Mouse (Mus musculus) spleen, postnatal 4 days (tissue): ENCODE measurements around the gene Eif2a.
A peak's percentile ranks its signal among the peaks of the same experiment; 100 is the strongest.
"Not testable (repeated sequence)": the region's sequence is repeated elsewhere in the genome, so short reads cannot be mapped to it uniquely, and the experiment has no call there.

Source experiments
- DNase-seq, 2 experiments: peaks; one replicate each; pipeline ENCODE4 v3.0.0; 2022; ENCODE audit warnings: low spot score in 2 of 2

Gene Eif2a

GRCm38 (mm10) chr3:58521361-58521760 is 4.3 kb upstream of the Eif2a start:
- no peak for DNase-seq

- DNase-seq = no peak
These were observed 2.2 kb upstream of the Eif2a start for GRCm38 (mm10) chr3:58523386-58523785.

GRCm38 (mm10) chr3:58524246-58524645 is 1.4 kb upstream of the Eif2a start:
- DNase-seq = no peak

- no peak for DNase-seq
These were observed 455 bp upstream of the Eif2a start for GRCm38 (mm10) chr3:58525166-58525565.

- DNase-seq = no peak
These were observed 752 bp downstream of the Eif2a start for GRCm38 (mm10) chr3:58526408-58526737.

DNA sequence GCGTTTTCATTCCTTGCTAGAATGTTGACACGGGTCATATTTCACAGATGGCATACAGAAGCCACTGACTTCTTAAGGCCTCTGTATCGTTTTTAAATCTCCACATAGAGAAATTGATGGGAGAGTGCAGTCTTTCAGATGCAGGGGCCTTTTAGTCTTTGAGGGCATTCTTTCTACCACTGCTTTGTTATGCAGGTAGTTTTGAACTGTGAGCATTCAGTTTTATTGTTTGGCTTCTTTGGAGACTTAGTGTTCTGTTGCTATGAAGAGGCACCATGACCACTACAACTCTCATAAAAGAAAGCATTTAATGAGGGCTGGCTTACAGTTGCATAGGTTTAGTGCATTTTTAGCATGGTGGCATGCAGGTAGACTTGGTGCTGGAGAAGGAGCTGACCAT is 11.0 kb downstream of the Eif2a start:
- DNase-seq = no peak

DNA sequence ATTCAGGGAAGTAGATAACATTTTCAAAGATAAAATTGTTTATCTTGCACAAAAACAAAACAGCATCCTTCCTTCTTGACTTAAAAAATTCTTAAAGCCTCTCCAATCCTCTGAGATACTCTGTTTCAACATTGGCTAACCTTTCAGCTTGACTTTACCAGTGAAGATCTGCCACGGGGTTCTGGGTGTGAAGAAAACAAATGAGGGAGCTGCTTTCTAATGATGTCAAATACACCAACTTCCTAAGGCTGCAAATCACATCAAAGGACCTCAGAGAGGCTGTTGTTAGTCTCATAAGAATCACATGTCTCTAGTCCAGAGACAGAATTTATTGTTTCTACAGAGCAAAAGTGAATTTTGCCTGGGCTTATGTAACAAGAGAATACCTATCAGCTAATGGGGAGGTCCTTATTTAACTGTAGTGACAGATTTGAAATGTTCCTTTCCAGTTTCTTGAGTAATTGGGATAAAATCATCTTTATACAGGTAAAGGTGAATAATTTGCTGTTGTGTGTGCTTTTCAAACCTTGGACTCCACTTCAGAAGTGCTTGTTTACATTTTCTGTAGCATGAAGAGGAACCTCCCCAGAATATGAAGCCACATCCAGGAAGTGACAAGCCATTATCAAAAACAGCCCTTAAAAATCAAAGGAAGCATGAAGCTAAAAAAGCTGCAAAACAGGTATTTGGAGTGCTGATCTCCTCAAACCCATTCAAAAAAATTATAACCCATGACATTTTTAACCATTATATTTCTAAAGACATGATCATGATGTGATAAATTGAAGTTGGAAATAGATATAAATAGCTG is 26.6 kb downstream of the Eif2a start:
- no peak for DNase-seq

- no peak for DNase-seq
These were observed 31.0 kb downstream of the Eif2a start for GRCm38 (mm10) chr3:58556649-58557048.

GRCm38 (mm10) chr3:58559887-58560286 is 34.3 kb downstream of the Eif2a start:
- DNase-seq = no peak

- no peak for DNase-seq
These were observed 35.8 kb downstream of the Eif2a start for GRCm38 (mm10) chr3:58561437-58561836.

DNA sequence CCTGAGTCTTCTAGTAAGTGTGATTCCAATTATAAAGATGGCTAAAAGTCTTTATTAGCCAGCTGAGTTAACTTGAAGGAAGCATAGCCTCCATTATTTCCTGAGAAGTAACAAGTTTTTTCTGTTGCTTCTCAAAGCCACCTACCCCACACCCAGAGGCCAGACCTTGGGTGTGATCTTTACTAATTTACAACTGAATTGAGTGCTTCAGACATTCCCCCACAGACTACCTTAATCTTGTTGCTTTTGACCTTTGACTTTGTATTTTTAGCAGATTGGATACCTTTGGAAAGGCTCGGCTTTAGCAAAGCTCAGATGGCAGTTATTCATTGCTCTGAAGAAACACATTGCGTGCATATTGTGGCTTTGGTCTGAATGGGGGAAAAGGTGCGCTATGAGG is 45.2 kb downstream of the Eif2a start:
- no peak for DNase-seq

- peak; percentile 96 to 99 for DNase-seq
These were observed 50.8 kb downstream of the Eif2a start, which contains the start of gene Selenot for GRCm38 (mm10) chr3:58576137-58577066. Gene Selenot, plus strand, starts transcription at chr3:58576636.

GRCm38 (mm10) chr3:58577067-58577503 is 51.5 kb downstream of the Eif2a start:
- peak in 1 of 2 experiments; percentile 60 for DNase-seq

DNA sequence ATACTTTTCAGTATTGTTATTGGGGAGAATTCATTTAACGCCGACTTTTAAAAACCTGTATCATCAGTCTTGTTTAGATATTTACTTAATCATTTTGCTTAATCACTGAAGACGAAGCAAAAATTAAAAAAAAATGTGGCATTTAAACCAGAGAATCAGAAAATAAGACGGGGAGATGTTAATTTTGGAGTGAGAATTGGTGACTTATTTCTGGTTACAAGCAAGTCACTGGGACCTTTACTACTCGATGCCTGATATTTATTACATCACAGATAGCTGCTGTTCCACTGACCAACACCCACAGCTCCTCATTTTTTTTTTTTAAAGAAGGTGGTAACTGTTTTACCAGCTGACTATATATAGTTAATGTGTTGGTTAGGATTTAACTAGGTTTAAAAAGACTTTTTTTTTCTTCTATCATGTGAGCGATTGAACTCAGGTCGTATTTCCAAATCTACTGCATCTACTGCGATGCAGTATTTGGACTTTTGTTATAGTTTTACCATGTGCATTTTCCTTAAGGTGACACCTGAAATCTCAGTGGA is 52.0 kb downstream of the Eif2a start:
- DNase-seq = no peak

DNA sequence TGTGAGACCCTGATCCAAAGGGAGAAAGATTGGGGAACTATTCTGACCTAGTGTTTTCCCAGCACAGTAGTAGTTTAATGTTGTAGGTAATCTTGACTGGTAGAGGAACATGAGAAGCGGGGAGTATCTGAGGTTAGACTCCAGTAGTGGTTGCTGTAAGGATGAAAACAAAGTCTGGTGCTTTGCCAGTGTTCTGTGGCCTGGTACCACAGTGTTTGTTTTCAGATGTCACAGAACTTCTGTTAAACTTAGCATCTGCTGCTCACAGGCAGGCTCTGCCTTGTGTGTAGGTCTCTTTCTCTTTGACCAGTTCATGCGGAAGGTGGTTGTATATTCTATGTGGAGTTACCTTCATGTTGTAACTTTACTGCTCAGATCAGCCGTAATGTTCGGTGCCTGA is 55.9 kb downstream of the Eif2a start:
- no peak for DNase-seq

DNA sequence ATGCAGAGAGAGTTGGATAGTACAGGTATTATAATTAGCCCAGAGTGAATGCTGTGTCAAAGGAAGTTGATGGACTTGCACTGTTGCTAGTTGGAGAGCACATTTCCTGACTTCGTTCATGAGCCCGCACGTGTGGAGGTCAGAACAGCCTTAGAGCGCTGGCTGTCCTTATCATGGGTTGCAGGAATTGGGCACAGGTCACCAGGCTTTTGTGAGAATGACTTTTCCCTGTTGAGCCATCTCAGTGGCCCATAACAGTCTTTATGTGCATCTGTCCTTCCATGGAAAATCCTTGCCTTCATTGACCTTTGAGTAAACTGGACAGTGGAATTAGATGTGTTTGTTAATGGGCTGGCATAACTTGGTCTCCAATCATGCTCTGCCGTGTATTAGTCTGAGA is 56.7 kb downstream of the Eif2a start:
- no peak for DNase-seq

DNA sequence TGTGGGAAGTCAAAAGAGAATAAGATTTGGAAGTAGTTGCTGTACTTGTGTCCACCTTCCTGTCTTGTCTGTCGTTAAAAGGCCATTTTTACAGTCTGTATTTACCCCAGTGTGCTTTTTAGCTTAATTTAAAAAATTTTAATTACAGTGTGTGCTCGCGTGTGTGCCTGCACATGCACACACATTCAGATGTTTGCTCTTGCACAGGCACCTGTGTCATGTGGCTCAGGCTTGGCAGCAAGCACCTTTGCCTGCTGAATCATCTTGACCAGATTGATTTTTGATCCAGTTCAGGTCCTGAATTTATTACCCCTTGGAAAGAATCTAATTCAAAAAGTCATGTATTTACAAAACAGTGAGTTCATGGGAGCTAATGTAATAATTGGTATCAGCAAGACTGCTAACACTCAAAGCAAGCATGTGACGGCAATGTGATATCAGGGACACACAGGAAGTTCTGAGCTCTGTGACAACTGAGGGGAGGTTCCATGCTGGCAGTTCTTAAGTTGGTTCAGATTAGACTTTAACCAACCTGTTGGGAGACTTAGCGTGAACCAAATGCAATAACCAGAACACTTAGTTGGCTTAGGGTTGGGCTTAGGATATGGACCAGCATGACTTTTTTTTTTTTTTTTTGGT is 57.3 kb downstream of the Eif2a start:
- no peak for DNase-seq

GRCm38 (mm10) chr3:58590544-58590943 is 64.9 kb downstream of the Eif2a start:
- DNase-seq = not testable (repeated sequence)

- not testable (repeated sequence) for DNase-seq
These were observed 67.0 kb downstream of the Eif2a start for GRCm38 (mm10) chr3:58592666-58593065.

GRCm38 (mm10) chr3:58593623-58594022 is 68.0 kb downstream of the Eif2a start:
- DNase-seq = peak in 1 of 2 experiments; percentile 55
